Mouse (Mus musculus): Measurements from ENCODE around the gene Rps6ka2.

DNA sequence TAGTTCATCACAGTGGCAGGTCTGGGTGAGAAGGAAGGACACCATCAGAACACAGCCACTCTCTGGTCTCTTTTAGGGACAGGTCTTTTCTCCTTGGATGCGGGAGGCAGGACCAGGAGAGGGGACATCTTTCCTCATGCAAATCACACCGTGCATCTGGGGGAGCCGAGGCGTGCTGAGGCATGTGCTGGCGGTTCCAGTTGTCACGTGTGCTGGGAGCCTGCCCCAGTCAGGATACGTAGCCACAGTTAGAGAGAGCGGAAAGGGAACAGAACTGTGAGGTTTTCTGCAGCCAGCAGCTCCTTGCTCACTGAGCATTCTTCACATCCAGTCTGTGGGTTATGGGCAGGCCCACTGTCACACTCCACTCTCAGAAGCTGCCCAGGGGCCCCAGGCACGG is 48.5 kb downstream of the Rps6ka2 start:
- TF ChIP-seq CTCF (IDR thresholded peaks at IDR 0.05; ENCODE audit: control insufficient read depth, insufficient read depth, insufficient replicate concordance, low read depth, low read length), result no peak
- TF ChIP-seq POLR2A (IDR thresholded peaks at IDR 0.05; ENCODE audit: control insufficient read depth, low read depth, low read length), result no peak

All from testis, adult 2 months (tissue).